Mouse (Mus musculus) common myeloid progenitor, adult 5-6 weeks (primary cell): ENCODE results near the gene Ndfip2. TPM values are rescaled to one million over a fixed set of nuclear protein-coding genes. Genes with fewer than 3 reads are reported as not detected.

Source experiments
- ATAC-seq: replicated peaks from 2 replicates; pipeline ENCODE4 v1.8.0; 2016; ENCODE audit warnings: low read depth, mild to moderate bottlenecking, moderate TSS enrichment, inconsistent platforms; ENCODE audit not compliant: poor library complexity, severe bottlenecking
- total RNA-seq: library from RNA; stranded (forward); fragments of 200-1000, 187-1606 nt; gene quantifications from 2 replicates; pipeline ENCODE4 v1.2.3, GENCODE M21; 2017

The Ndfip2 gene
- total RNA-seq, 1 experiment from 2014 or later = 14.0 TPM

DNA sequence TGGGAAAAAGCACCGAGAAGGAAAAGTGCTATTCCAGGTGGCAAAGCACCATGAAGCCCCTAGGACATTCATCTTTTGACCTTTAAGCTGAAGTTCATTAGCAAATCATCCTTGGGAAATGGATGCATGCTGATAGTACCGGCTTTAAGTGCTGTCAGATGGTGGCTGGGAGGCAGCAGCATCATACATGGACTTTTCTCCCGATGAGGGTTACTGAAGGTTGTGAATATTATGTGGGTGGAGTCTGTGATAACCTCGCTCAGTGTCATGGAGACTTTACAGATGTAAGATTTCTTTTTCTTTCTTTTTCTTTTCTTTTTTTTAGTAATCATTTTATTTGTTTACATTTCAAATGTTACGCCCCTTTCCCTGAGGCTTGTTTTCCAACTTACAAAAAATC lies 18.9 kb downstream of the Ndfip2 start:
- ATAC-seq = no peak

GRCm38 (mm10) chr14:105284062-105284461 lies 25.7 kb downstream of the Ndfip2 start:
- no peak for ATAC-seq

DNA sequence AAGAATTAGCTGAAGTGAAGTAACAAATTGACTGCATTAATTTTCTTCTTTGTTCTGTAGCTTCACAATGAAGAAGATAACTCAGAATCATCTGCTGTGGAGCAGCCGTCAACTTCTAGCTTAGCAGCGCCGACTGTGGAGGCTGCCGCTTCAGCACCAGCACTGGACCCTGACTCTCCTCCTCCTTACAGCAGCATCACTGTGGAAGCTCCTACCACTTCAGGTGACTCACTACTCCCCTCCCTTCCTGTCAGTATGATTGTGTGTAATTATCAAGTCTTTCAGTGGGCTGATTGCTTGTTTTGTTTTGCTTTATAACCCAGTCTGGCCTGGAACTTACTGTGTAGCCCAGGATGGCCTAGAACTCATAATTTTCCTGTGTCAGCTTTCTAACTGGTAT lies 29.2 kb downstream of the Ndfip2 start:
- no peak for ATAC-seq

GRCm38 (mm10) chr14:105287972-105288371 lies 29.6 kb downstream of the Ndfip2 start:
- no peak for ATAC-seq

GRCm38 (mm10) chr14:105288529-105288928 lies 30.2 kb downstream of the Ndfip2 start:
- ATAC-seq = peak; percentile 52; the same call in 1 of the 2 replicates

- no peak for ATAC-seq
Observed at GRCm38 (mm10) chr14:105292139-105292538, 33.8 kb downstream of the Ndfip2 start.

DNA sequence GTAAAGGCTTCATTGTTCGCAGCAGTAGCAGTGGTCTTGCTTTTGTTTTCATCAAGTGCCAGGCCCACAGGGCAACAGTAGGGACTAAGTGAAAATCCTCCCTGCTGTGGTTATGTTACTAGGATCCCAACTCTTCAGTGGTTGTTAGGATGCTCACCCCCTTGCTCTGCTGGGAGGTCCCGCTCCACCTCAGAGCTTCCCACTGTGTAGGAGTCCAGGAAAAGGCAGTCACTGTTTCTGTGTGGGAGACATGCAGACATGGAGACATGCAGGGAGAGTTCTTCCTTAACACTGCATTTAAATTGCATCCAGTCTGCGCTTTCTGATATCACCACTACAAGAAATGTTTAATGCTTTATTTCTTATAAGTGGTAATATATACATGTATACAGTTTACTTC lies 35.4 kb downstream of the Ndfip2 start:
- ATAC-seq = no peak

- peak; percentile 88 for ATAC-seq
Observed at GRCm38 (mm10) chr14:105295820-105296582, 37.6 kb downstream of the Ndfip2 start.

GRCm38 (mm10) chr14:105299744-105300255 lies 41.4 kb downstream of the Ndfip2 start:
- no peak for ATAC-seq

DNA sequence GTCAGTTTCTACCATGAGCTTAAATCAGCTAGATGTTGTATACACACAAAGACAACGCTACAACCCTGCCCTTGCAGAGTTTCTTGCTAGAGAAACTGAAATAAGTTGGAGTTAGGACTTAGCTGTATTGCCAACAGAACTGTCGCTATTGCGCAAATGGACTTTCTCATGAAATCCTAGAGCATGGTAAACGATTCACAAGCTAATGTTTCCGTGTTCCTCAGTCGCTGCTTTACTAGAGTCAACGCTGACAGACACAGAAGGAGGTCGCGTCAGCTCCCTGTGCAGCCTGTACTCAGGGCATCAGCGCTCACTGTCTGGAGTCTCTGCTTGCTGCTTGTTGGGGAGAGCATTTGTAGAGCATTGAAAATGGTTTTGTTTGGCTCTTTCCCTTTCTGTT lies 42.2 kb downstream of the Ndfip2 start:
- ATAC-seq = no peak

- ATAC-seq = no peak
Observed at GRCm38 (mm10) chr14:105302708-105303107, 44.3 kb downstream of the Ndfip2 start.

GRCm38 (mm10) chr14:105307716-105308115 lies 49.3 kb downstream of the Ndfip2 start:
- ATAC-seq = no peak

GRCm38 (mm10) chr14:105312366-105312765 lies 54.0 kb downstream of the Ndfip2 start:
- ATAC-seq = no peak

GRCm38 (mm10) chr14:105312944-105313343 lies 54.6 kb downstream of the Ndfip2 start:
- no peak for ATAC-seq

DNA sequence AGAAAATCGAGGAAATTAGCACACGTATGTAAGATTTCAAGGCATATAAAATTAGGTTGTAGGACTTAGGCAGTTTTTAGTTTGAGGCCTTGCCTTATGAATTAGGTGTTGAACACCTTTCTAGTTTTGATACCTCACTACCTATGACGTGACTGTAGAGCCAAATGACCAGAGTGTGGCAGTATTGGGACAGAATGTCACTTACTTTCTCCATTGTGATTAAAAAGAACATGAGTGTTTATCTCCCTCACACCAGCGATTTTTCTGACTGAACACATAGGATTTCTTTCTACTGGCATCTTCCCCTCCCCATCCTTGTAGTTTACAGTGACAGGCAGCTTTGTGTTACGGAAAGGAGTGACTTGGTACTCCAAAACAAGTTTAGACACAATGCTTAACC lies 55.5 kb downstream of the Ndfip2 start:
- ATAC-seq = 0 out of 2 replicates have a peak, but pooled peaks have one; percentile 55

GRCm38 (mm10) chr14:105321712-105322111 lies 63.3 kb downstream of the Ndfip2 start:
- ATAC-seq = no peak

DNA sequence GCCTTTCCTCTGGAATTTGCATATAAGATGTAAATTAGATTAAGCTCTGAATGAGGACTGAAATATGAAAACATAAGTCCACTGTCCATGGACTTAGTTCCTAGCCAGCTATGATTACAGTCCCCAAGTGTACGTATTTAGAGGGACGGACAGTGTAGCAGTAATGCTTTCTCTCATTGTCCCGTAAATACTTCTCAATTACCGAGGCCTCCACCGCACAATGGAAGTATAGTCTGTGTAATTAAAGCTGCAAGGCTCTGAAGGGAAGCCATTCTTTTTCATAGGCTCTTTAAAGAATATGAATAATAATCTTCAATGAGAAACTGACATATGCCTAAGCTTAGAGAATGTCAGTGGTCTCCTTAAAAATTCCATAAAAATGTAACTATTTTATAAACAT lies 64.5 kb downstream of the Ndfip2 start:
- ATAC-seq = no peak

- ATAC-seq = no peak
Observed at GRCm38 (mm10) chr14:105323448-105323847, 65.1 kb downstream of the Ndfip2 start.

DNA sequence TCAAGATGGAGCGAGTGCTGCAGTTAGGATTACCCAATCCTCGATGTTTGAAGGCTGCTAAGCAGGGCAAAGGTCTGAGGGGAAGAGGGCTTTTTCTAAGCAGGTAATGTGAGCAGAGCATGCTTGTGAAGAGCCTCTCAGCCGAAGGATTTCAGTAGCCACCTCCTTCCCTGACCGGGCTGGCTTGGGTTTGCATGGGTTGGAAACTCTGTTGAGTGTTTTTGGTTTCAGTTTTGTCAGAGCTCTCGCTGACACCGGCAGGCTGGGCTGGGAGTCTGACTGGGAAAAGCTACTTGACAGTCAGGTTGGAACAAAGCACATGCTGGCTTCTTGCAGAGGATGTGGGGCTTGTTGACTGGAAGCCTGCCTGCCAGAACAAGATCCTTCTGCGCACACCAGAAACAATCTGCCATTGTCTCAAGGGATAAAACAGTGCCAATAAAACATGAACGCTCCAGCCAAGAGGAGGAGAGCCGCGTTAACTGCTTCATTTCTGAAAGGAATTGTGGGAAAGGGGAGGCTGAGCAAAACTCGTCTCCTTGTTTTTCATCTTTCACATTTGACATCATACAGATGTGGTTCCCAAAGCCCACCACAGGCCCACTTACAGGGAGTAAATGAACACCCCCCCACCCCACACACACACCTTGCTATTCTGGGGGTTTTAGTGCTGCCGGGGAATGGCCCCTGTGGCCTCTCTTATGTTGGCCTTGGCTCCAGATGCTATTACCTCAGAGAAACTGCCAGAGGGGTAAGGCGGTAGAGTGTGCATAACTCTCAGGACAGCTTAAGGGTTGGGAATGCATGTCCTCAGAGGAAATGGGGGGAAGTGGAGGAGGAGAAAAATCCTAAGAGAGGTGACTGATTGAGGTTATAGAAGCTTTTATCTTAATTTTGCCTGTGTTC lies 70.3 kb downstream of the Ndfip2 start:
- ATAC-seq = peak; percentile 77

GRCm38 (mm10) chr14:105333475-105334094 lies 75.2 kb downstream of the Ndfip2 start:
- no peak for ATAC-seq
